Mouse (Mus musculus) left cerebral cortex, postnatal 25 days (tissue): Measurements from ENCODE around the gene Eml3. TPM values are rescaled to one million over a fixed set of nuclear protein-coding genes. Genes with fewer than 3 reads are reported as not detected.

Experiments
- DNase-seq, 2 experiments: peaks; one replicate each; pipeline ENCODE4 v3.0.0; 2022; ENCODE audit warnings: low spot score in 2 of 2, mixed read lengths in 1 of 2
- intact Hi-C: fragments of 180-260 bp; cut with DNase I; formaldehyde crosslinking; loops from one replicate; pipeline ENCODE4 v1.15.1; 2025
- microRNA-seq, 2 experiments: library from miRNA; unstranded; fragments of <30 nt; microRNA quantifications; one replicate each; pipeline ENCODE4 v1.2.0; 2022
- total RNA-seq, 2 experiments: library from RNA; stranded (reverse); gene quantifications; 2 replicates each; pipeline ENCODE4 v1.2.3; 2021

Eml3 gene
- total RNA-seq, 2 experiments from 2014 or later: 8.2 to 8.4 TPM

GRCm38 (mm10) chr19:8980771-8981170 lies 51.4 kb downstream of the Eml3 start:
- intact Hi-C loops: no loop called here
- no peak for DNase-seq

- intact Hi-C loops: no loop called here
These were observed 52.3 kb downstream of the Eml3 start for GRCm38 (mm10) chr19:8981450-8982168.

GRCm38 (mm10) chr19:8982303-8983149 lies 53.2 kb downstream of the Eml3 start:
- no peak for DNase-seq
- intact Hi-C loops: no loop called here

More at GRCm38 (mm10) chr19:8981450-8982168, 52.3 kb downstream of the Eml3 start:
- DNase-seq: no peak

- intact Hi-C loops: no loop called here
- no peak for DNase-seq
These were observed 53.8 kb downstream of the Eml3 start for GRCm38 (mm10) chr19:8983150-8983650.

GRCm38 (mm10) chr19:8984255-8984868 lies 55.0 kb downstream of the Eml3 start:
- DNase-seq: peak; percentile 42 to 45
- intact Hi-C loops: no loop called here

- intact Hi-C loops: no loop called here
- no peak for DNase-seq
These were observed 56.5 kb downstream of the Eml3 start for GRCm38 (mm10) chr19:8985891-8986290.

GRCm38 (mm10) chr19:8987816-8988215 lies 58.5 kb downstream of the Eml3 start:
- intact Hi-C loops: no loop called here
- no peak for DNase-seq

- DNase-seq: no peak
- intact Hi-C loops: no loop called here
These were observed 59.2 kb downstream of the Eml3 start for GRCm38 (mm10) chr19:8988346-8989065.

GRCm38 (mm10) chr19:8989066-8989566 lies 59.8 kb downstream of the Eml3 start, which contains the start of gene Ahnak:
TSS of gene Ahnak (plus strand) at chr19:8989284.
- DNase-seq: no peak

GRCm38 (mm10) chr19:8989567-8990431 lies 60.4 kb downstream of the Eml3 start:
- intact Hi-C loops: loop anchor here (5.0 kb wide), 1 partner anchor 123 kb away; no protein-coding TSS in a partner anchor
- no peak for DNase-seq

More at GRCm38 (mm10) chr19:8989066-8989566, 59.8 kb downstream of the Eml3 start, which contains the start of gene Ahnak:
- intact Hi-C loops: no loop called here

- intact Hi-C loops: loop anchor here (5.0 kb wide), 1 partner anchor 122 kb away; no protein-coding TSS in a partner anchor
These were observed 61.2 kb downstream of the Eml3 start for GRCm38 (mm10) chr19:8990432-8991102.

More at GRCm38 (mm10) chr19:8990432-8991102, 61.2 kb downstream of the Eml3 start:
- peak in 1 of 2 experiments; percentile 36 for DNase-seq

Small RNA genes lying within 50 kb of the gene (microRNA-seq; reads per million reads assigned to microRNA genes)
- gene Mir5136: 0 reads per million in 2 experiments

Other genes starting within 250 kb of the Eml3 start
- gene Slc3a2, start 206.2 kb upstream of the Eml3 start, total RNA-seq: 100 to 1,000 TPM; 148 to 161 TPM
- 10 to 100 TPM; 46.0 to 58.5 TPM for gene Wdr74, start 193.7 kb upstream of the Eml3 start, total RNA-seq
- gene 1700092M07Rik, start 188.8 kb upstream of the Eml3 start, total RNA-seq: 1 to 10 TPM; 1.1 to 1.5 TPM
- 10 to 100 TPM; 61.5 to 70.1 TPM for gene Stx5a, start 188.1 kb upstream of the Eml3 start, total RNA-seq
- gene Nxf1, start 172.5 kb upstream of the Eml3 start, total RNA-seq: 10 to 100 TPM; 87.4 to 92.0 TPM
- 10 to 100 TPM; 73.0 to 75.0 TPM for gene Tmem223, start 158.6 kb upstream of the Eml3 start, total RNA-seq
- 10 to 100 TPM; 10.6 to 10.9 TPM for gene Tmem179b, start 155.1 kb upstream of the Eml3 start, total RNA-seq
- 10 to 100 TPM; 12.0 to 12.4 TPM for gene Taf6l, start 143.1 kb upstream of the Eml3 start, total RNA-seq
- 100 to 1,000 TPM; 107 to 113 TPM for gene Polr2g, start 131.0 kb upstream of the Eml3 start, total RNA-seq
- gene Zbtb3, start 127.0 kb upstream of the Eml3 start, total RNA-seq: 1 to 10 TPM; 5.9 to 7.1 TPM
- gene Ttc9c, start 110.2 kb upstream of the Eml3 start, total RNA-seq: 10 to 100 TPM; 35.1 to 35.5 TPM
- 100 to 1,000 TPM; 110 to 112 TPM for gene Hnrnpul2, start 109.5 kb upstream of the Eml3 start, total RNA-seq
- not detected for gene AC129217.1, start 99.8 kb upstream of the Eml3 start, total RNA-seq
- gene Bscl2, start 92.1 kb upstream of the Eml3 start, total RNA-seq: 100 to 1,000 TPM; 111 to 112 TPM
- 100 to 1,000 TPM; 201 to 223 TPM for gene Gng3, start 90.4 kb upstream of the Eml3 start, total RNA-seq
- gene Lrrn4cl, start 78.8 kb upstream of the Eml3 start, total RNA-seq: under 1 TPM; 0.92 to 0.96 TPM
- gene Ubxn1, start 58.1 kb upstream of the Eml3 start, total RNA-seq: 10 to 100 TPM; 91.0 to 94.1 TPM
- 10 to 100 TPM; 32.3 to 35.6 TPM for gene Uqcc3, start 48.6 kb upstream of the Eml3 start, total RNA-seq
- 1 to 10 TPM; 5.4 to 7.2 TPM for gene Lbhd1, start 45.8 kb upstream of the Eml3 start, total RNA-seq
- gene Gm49403, start 45.6 kb upstream of the Eml3 start, total RNA-seq: not detected
- 10 to 100 TPM; 21.4 to 23.9 TPM for gene 1810009A15Rik, start 40.7 kb upstream of the Eml3 start, total RNA-seq
- gene Gm49416, start 40.6 kb upstream of the Eml3 start, total RNA-seq: 1 to 10 TPM; 2.4 to 3.3 TPM
- gene Ints5, start 36.5 kb upstream of the Eml3 start, total RNA-seq: 10 to 100 TPM; 22.6 to 24.3 TPM
- 100 to 1,000 TPM in 1 of 2 experiments, 10 to 100 TPM in 1; 98.5 to 102 TPM for gene Ganab, start 31.5 kb upstream of the Eml3 start, total RNA-seq
- gene B3gat3, start 9.2 kb upstream of the Eml3 start, total RNA-seq: 100 to 1,000 TPM; 151 to 163 TPM
- gene Rom1, start 196 bp upstream of the Eml3 start, total RNA-seq: 1 to 10 TPM; 5.7 TPM
- 10 to 100 TPM; 46.0 to 46.9 TPM for gene Mta2, start 12.3 kb downstream of the Eml3 start, total RNA-seq
- gene Tut1, start 24.3 kb downstream of the Eml3 start, total RNA-seq: 10 to 100 TPM; 18.7 to 20.1 TPM
- gene Eef1g, start 37.5 kb downstream of the Eml3 start, total RNA-seq: 100 to 1,000 TPM; 203 to 212 TPM
- gene Ahnak, start 59.7 kb downstream of the Eml3 start, total RNA-seq: 10 to 100 TPM; 20.2 to 21.0 TPM
- not detected for gene Scgb1a1, start 158.4 kb downstream of the Eml3 start, total RNA-seq
- 100 to 1,000 TPM; 124 to 126 TPM for gene Asrgl1, start 206.1 kb downstream of the Eml3 start, total RNA-seq